Mouse (Mus musculus) myocyte (in vitro differentiated cells): Measurements from ENCODE around the gene Klhl8.

Source experiments
- CEBPB ChIP-seq: IDR thresholded peaks from 2 replicates; pipeline ENCODE4 v1.6.1; 2011; ENCODE audit warnings: mild to moderate bottlenecking, moderate library complexity; ENCODE audit not compliant: poor library complexity, insufficient read depth, severe bottlenecking
- E2F4 ChIP-seq: IDR thresholded peaks from one replicate; pipeline ENCODE4 v1.6.1; 2011; ENCODE audit warnings: mild to moderate bottlenecking, control low read depth, moderate library complexity; ENCODE audit not compliant: insufficient read depth
- MAX ChIP-seq: IDR thresholded peaks from one replicate; pipeline ENCODE4 v1.6.1; 2011; ENCODE audit warnings: low read depth, mild to moderate bottlenecking, control low read depth
- MYOD1 ChIP-seq, 3 experiments: IDR thresholded peaks; one replicate each; pipeline ENCODE4 v1.6.1; 2011; ENCODE audit warnings: control low read depth in 2 of 3, low read depth in 2 of 3, mild to moderate bottlenecking in 2 of 3, moderate library complexity in 1 of 3; ENCODE audit not compliant: insufficient read length in 2 of 3, control insufficient read depth in 1 of 3
- MYOG ChIP-seq, 3 experiments: IDR thresholded peaks; one replicate each; pipeline ENCODE4 v1.6.1; 2011; ENCODE audit warnings: control low read depth in 2 of 3, low read depth in 2 of 3, mild to moderate bottlenecking in 2 of 3; ENCODE audit not compliant: insufficient read length in 2 of 3, control insufficient read depth in 1 of 3, insufficient read depth in 1 of 3
- POLR2A ChIP-seq: IDR thresholded peaks from one replicate; pipeline ENCODE4 v1.6.1; 2011; ENCODE audit warnings: low read depth, mild to moderate bottlenecking, control low read depth, moderate library complexity; ENCODE audit not compliant: insufficient read length
- POLR2AphosphoS2 ChIP-seq: IDR thresholded peaks from one replicate; pipeline ENCODE4 v1.6.1; 2011; ENCODE audit warnings: low read depth, control low read depth; ENCODE audit not compliant: insufficient read length
- REST ChIP-seq: IDR thresholded peaks from one replicate; pipeline ENCODE4 v1.6.1; 2011; ENCODE audit warnings: mild to moderate bottlenecking, control low read depth, moderate library complexity; ENCODE audit not compliant: insufficient read depth, insufficient read length
- SRF ChIP-seq: IDR thresholded peaks from one replicate; pipeline ENCODE4 v1.6.1; 2011; ENCODE audit warnings: low read depth; ENCODE audit not compliant: control insufficient read depth, insufficient read length
- TCF12 ChIP-seq: IDR thresholded peaks from one replicate; pipeline ENCODE4 v1.6.1; 2011; ENCODE audit warnings: mild to moderate bottlenecking, control low read depth; ENCODE audit not compliant: poor library complexity, insufficient read depth, severe bottlenecking
- TCF3 ChIP-seq: IDR thresholded peaks from one replicate; pipeline ENCODE4 v1.6.1; 2011; ENCODE audit warnings: low read depth, control low read depth; ENCODE audit not compliant: insufficient read length
- USF1 ChIP-seq: IDR thresholded peaks from one replicate; pipeline ENCODE4 v1.6.1; 2011; ENCODE audit warnings: low read depth, mild to moderate bottlenecking, control low read depth, moderate library complexity

DNA sequence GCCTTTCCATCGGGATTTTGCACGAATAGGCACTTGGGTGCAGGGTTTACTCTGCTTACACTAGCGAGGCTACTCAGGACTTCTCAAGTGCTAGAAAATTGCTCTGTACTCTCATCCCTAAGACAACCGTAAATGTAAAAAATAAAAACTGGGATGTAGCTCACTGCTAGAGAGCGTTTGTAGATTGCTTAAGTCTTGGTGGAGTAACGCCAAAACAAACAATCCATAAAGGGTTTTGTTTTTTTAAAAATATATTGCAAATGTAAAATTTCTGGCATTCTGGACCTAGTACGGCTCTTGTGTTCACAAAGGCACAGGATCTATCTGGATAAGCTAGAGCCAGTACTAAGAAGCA is 17.1 kb upstream of the Klhl8 start:
- no peak for TF ChIP-seq MAX
- no peak for TF ChIP-seq CEBPB
- no peak for TF ChIP-seq TCF12
- TF ChIP-seq E2F4: no peak
- no peak for TF ChIP-seq SRF
- no peak for TF ChIP-seq POLR2AphosphoS2
- no peak for TF ChIP-seq POLR2A
- TF ChIP-seq REST: no peak
- TF ChIP-seq TCF3: no peak
- no peak for TF ChIP-seq USF1
- TF ChIP-seq MYOG (IDR thresholded peaks at IDR 0.05; ENCODE audit: control insufficient read depth in 1 of 3, insufficient read depth in 1 of 3, insufficient read length in 2 of 3, low read depth in 2 of 3): no peak
- no peak for TF ChIP-seq MYOD1 (IDR thresholded peaks at IDR 0.05; ENCODE audit: control insufficient read depth in 1 of 3, insufficient read length in 2 of 3, low read depth in 2 of 3)
